Mouse (Mus musculus): ENCODE data around the gene Atad5. TPM values are rescaled to one million over a fixed set of nuclear protein-coding genes. Genes with fewer than 3 reads are reported as not detected.
"Not testable (repeated sequence)": the region's sequence is repeated elsewhere in the genome, so short reads cannot be mapped to it uniquely, and the experiment has no call there.

Atad5 gene
- total RNA-seq, 2 experiments from 2014 or later: 3.1 to 3.6 TPM

DNA sequence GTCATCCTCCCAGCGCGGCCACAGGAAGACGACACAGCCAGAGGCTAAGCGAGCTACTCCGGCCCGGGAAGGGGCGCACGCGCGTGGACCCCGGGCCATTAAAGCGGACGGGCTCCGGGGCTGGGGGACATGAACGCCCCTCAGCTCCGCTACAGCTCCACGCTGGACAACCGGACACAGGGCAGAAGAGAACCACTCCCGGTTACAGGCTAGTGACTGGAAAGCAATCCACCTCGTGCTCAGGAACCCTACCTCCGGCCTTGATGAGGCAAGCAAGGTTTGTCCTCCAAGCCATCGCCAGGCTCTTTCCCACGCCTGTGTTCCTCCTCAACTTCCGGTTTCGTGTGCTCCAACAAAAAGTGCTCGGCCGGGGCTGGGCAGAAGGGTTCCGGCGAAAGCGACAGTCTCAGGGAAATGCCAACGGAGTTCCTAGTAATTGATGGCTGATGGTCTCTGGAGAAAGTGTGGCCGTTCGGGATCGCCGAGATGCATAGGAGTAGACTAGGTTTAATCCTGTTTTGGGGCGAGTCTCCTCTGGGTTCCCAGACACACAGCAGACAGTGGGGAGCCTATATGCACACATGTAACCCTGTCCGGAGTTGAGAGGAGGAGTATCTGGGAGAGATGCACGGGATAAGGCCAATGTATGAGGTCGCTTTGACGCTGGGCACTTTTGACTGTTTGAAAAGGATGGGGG lies 52.8 kb downstream of the Atad5 start, which contains the start of gene Tefm:
TSS of gene Tefm (minus strand) at position 351 of the 697 bp plus-strand sequence.
- DNase-seq (ENCODE audit: extremely low spot score in 1 of 2, low spot score in 2 of 2): peak; percentile 83 to 86
- H3K27ac ChIP-seq: peak within 1 kb of the TSS; percentile 90
- no peak for TF ChIP-seq CTCF (IDR thresholded peaks at IDR 0.05)
- H3K4me3 ChIP-seq: peak within 1 kb of the TSS; percentile 93
- intact Hi-C loops (cut with DNase I): loop anchor here (5.0 kb wide), 1 partner anchor 55 kb away; the partner anchor contains the start of gene Atad5

DNA sequence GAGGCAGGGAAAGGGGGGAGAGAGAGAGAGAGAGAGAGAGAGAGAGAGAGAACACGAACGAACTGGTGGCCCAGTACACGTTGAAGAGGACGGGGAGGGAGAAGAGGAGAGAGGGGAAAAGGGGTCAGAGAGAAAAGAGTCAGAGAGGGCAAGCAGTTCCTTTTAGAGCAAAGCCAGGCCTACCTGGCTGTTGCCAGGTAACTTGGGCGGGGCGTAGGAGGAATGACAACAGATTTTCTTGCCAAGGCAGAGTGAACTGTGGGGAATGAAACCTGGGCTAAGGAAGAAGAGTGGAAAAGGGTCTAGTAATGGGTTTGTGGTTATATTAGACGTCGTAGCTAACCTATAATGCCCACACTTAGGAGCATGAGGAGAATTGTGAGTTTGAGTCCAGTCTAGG lies 53.7 kb downstream of the Atad5 start:
- intact Hi-C loops (cut with DNase I): loop anchor here (5.0 kb wide), 1 partner anchor 56 kb away; the partner anchor contains the start of gene Atad5
- no peak overlapping the region for H3K4me3 ChIP-seq
- no peak overlapping the region for H3K27ac ChIP-seq
- TF ChIP-seq CTCF (IDR thresholded peaks at IDR 0.05): no peak
- no peak for DNase-seq (ENCODE audit: extremely low spot score in 1 of 2, low spot score in 2 of 2)

DNA sequence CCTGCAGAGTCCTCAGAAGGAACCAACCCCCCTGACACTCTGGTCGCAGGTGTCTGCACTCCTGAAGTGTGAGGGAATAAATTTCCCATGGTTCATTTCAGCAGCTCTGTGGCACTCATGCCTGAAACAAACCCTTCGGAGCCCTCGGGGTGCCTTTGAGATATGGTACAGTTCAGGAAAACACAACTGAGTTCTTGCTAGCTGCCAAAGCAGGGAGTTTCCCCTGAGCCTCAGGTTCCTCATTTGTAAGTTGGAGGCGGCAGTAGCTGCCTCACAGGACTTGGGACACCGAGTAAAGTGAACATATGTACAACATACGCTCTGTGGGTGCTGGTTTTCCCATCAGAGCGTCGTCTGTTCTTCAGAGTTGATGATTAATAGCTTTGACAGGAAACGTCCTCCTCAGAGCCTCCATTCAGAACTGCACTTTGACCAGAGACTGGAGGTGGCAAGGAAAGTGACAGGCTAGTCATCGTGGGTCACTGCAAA lies 56.6 kb downstream of the Atad5 start:
- TF ChIP-seq CTCF (IDR thresholded peaks at IDR 0.05): no peak
- Histone ChIP-seq H3K27ac (no peak overlapping the region), H3K4me3 (no peak overlapping the region)
- intact Hi-C loops (cut with DNase I): no loop called here
- no peak for DNase-seq (ENCODE audit: extremely low spot score in 1 of 2, low spot score in 2 of 2)

DNA sequence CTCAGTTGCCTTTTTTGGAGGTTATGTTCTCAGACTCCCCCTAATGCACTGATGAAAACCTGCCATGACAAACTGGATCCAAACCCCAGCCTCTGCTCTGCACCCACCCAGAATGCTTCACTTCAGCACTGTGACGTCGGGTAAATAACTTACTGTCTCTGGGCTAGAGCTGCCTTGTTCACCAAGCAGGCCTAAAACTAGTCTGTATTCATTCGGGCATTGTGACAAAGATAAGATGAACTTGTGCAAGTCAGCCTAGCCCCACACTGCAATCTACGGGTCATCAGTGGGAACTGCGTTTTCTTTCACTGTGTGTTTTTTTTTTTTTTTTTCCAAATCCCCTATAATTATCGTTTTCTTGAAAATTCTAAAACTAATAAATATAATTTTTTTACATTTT lies 58.5 kb downstream of the Atad5 start:
- intact Hi-C loops (cut with DNase I): no loop called here
- no peak overlapping the region for H3K27ac ChIP-seq
- no peak for DNase-seq (ENCODE audit: extremely low spot score in 1 of 2, low spot score in 2 of 2)
- H3K4me3 ChIP-seq: no peak overlapping the region
- TF ChIP-seq CTCF (IDR thresholded peaks at IDR 0.05): no peak; the same call in 1 of the 2 replicates

DNA sequence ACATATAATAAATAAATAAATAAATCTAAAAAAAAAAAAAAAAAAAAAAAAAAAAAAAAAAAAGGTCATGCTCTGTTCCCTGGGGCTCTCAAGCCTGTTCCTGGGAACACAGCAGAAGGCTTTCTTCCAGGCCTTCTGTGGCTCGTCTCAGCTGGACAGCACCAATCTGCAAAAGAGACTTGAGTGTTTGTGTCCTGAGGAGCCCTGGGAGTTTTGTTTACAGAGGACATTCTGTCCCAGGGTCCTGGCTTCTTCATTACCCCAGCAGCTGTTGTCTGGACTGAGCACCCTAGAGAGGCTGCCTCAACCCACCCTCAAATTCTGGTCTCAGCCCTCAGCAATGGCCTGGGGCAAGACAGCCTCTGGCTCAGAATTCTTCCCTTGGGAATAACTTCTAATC lies 59.1 kb downstream of the Atad5 start:
- no peak overlapping the region for H3K27ac ChIP-seq
- TF ChIP-seq CTCF (IDR thresholded peaks at IDR 0.05): no peak
- intact Hi-C loops (cut with DNase I): no loop called here
- no peak for DNase-seq (ENCODE audit: extremely low spot score in 1 of 2, low spot score in 2 of 2)
- H3K4me3 ChIP-seq: no peak overlapping the region

DNA sequence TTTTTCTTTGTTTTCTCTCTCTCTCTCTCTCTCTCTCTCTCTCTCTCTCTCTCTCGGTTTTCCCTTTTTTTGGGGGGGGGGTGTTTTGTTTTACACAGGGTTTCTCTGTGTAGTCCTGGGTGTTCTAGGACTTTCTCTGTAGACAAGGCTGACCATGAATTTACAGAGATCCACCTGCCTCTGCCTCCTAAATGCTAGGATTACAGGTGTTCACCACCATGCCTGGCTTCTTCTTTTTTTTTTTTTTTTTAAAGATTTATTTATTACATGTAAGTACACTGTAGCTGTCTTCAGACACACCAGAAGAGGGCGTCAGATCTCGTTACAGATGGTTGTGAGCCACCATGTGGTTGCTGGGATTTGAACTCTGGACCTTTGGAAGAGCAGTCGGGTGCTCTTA lies 59.8 kb downstream of the Atad5 start:
- DNase-seq (ENCODE audit: extremely low spot score in 1 of 2, low spot score in 2 of 2); H3K4me3 ChIP-seq; intact Hi-C loops (cut with DNase I); H3K27ac ChIP-seq: not testable (repeated sequence)

DNA sequence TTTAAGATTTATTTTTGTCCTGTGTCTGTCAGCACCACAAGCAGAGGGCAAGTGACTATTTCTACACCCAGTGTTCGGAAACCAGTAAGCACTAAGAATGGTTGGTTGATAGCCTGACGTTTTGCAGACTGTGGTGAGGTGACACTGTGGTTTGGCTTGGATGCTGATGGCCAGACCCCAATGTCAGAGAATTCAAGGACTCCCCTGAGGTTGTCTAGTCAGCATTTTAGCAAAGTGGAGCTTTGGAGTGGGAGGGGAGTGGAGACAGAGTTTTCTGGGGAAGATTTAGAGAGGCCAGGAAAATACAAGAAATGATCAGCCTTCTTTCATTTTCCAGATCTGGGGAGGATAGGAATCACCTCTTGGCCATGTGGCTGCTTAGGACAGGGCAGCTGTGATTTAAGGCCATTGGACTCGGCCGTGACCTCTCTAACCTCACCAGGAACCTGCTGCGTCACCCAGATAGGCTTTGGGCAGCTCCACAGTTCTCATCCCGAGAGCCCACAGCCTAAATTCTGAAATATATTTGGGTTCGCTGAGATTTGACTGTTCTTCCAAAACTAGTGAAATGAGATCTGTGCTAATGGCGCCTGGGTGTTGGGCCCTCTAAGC lies 60.3 kb downstream of the Atad5 start:
- TF ChIP-seq CTCF (IDR thresholded peaks at IDR 0.05): no peak
- no peak for DNase-seq (ENCODE audit: extremely low spot score in 1 of 2, low spot score in 2 of 2)
- intact Hi-C loops (cut with DNase I): no loop called here
- H3K4me3 ChIP-seq: no peak overlapping the region
- no peak overlapping the region for H3K27ac ChIP-seq

DNA sequence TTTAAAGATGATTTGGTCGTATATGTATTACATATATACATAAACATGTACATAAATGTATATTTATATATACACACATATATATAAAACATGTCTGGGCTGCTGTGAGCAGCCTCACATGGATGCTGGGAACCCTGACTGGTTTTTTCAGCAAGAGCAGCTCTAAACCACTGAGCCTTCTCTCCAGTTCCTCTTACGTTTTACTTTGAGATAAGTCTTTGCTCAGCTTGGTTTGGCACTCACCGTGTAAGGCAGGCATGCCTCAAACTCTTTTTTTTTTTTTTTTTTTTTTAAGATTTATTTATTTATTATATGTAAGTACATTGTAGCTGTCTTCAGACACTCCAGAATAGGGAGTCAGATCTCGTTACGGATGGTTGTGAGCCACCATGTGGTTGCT lies 61.4 kb downstream of the Atad5 start:
- DNase-seq (ENCODE audit: extremely low spot score in 1 of 2, low spot score in 2 of 2): no peak
- no peak overlapping the region for H3K4me3 ChIP-seq
- intact Hi-C loops (cut with DNase I): no loop called here
- no peak for TF ChIP-seq CTCF (IDR thresholded peaks at IDR 0.05)
- H3K27ac ChIP-seq: no peak overlapping the region

DNA sequence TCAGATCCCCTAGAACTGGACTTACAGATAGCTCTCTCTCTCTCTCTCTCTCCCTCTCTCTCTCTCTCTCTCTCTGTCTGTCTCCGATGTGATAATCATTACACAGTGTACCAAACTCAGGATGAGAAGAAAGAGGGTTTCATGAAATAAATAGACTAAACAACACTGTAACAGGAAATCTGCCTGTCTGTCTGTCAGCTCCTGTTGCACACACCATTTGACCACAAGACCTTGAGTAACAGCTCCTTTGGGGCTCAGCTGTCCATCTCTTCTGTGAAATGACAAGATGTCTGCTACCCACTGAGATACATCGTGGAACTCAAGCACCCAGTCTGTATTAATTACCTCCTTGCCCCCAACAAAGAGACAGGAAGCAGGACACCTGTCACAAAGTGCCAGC lies 62.3 kb downstream of the Atad5 start:
- no peak for TF ChIP-seq CTCF (IDR thresholded peaks at IDR 0.05)
- Histone ChIP-seq H3K27ac (no peak overlapping the region), H3K4me3 (no peak overlapping the region)
- intact Hi-C loops (cut with DNase I): no loop called here
- no peak for DNase-seq (ENCODE audit: extremely low spot score in 1 of 2, low spot score in 2 of 2)

DNA sequence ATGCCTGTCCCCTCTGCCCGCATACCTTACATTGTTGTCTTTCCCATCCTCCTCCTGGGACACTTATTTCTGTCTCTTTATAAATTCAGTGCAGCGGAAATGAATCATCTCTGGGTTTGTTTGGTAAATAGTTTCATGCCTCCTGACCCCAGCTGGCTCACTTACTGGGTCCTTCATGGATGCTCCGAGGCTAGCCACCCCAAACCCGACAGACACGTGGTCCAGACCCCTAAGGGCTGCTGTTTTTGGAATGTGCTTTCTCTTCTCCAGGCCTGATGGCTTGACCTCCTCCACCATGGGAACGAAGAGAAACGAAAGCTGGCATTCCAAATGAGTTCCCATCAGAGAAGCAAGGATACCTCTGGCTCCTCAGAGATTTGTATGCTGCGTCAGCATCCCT lies 63.2 kb downstream of the Atad5 start:
- TF ChIP-seq CTCF (IDR thresholded peaks at IDR 0.05): no peak

DNA sequence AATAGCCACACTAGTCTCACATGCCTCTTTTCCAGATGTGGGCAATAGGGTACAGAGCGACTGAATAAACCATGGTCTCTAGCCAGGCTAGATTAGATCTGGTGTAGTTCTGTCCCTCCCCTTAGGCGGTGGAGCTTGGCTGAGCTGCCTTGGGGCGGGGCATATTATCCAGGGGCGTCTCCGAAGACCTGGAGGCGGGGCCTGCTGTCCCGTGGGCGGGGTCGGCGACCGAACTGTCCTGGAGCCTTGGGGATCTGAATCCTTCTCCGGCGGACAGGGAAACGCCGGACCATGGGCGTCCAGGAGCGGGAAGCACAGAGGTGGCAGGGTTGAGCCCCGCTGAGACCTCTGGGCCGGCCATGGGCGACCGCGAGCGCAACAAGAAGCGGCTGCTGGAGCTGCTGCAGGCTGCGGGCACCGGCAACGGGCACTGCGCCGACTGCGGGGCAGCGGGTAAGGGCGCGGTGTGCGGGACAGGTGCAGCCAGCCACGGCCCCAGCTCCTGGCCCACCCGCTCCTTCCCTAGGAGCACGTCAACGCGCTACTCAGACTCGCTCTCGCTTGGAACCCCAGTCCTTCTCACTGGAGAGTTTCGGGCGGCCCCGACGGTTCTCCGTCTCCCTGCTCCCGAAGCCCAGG lies 64.8 kb downstream of the Atad5 start, which contains the start of gene Adap2:
TSS of gene Adap2 (plus strand) at position 249 of the 639 bp plus-strand sequence.
- peak; percentile 52 to 70 for DNase-seq (ENCODE audit: extremely low spot score in 1 of 2, low spot score in 2 of 2)
- Histone ChIP-seq H3K4me3 (peak within 1 kb of the TSS; percentile 45), H3K27ac (peak within 1 kb of the TSS; percentile 25)
- TF ChIP-seq CTCF (IDR thresholded peaks at IDR 0.05): no peak; the same call in 1 of the 2 replicates
- intact Hi-C loops (cut with DNase I): loop anchor here (2.0 kb wide), 1 partner anchor 23 kb away; no protein-coding TSS in a partner anchor

More for the DNA sequence above, 63.2 kb downstream of the Atad5 start:
- no peak for DNase-seq (ENCODE audit: extremely low spot score in 1 of 2, low spot score in 2 of 2)
- no peak overlapping the region for H3K4me3 ChIP-seq
- intact Hi-C loops (cut with DNase I): no loop called here
- no peak overlapping the region for H3K27ac ChIP-seq

DNA sequence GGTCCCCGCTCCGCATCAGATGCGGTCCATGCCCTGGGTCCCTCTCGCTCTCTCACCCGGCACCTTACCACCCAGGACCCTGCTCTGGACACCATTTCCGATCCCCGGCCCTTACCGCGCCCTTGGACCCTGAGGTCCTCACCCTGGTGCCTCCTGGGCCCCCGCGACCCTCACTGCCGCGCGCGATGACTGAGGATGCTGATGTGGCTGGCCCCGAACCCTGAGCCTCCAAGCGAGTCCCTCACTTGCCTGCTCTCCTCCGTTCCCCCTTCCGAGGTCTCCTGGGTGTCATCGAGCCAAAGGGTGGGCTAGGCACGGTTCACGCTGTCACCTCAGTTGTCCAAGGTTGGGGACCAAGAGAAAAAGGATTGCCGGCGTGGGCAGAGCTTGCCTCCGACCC lies 65.3 kb downstream of the Atad5 start:
- no peak for TF ChIP-seq CTCF (IDR thresholded peaks at IDR 0.05)
- DNase-seq (ENCODE audit: extremely low spot score in 1 of 2, low spot score in 2 of 2): no peak
- H3K4me3 ChIP-seq: peak overlapping the region; percentile 45
- H3K27ac ChIP-seq: peak overlapping the region; percentile 25; the same call in 1 of the 2 replicates
- intact Hi-C loops (cut with DNase I): loop anchor here (2.0 kb wide), 1 partner anchor 22 kb away; no protein-coding TSS in a partner anchor
